Mouse (Mus musculus): ENCODE results near the gene Clpx.
"Not testable (repeated sequence)": the region's sequence is repeated elsewhere in the genome, so short reads cannot be mapped to it uniquely, and the experiment has no call there.

DNA sequence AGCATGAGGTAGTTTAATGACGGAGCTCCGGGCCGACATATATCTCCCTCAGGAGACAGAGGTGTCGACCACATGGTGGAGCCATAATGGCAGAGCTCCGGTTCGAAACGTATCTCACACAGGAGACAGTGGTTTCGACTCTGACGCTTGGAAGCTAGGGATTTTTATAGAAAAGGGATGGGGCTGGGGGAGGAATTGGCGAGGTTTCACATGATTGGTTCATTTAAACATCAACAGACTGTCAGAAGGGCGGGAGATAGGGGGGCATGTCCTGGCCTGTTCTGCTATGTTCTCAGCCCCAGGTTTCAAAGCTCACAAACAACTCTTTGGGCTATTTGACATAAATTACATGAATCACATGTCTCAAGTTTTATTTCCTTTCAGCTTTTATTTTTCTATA, 51.4 kb downstream of the Clpx start:
- not testable (repeated sequence) for TF ChIP-seq CTCF (IDR thresholded peaks at IDR 0.05; ENCODE audit: low read depth, low read length); GATA2 (IDR thresholded peaks at IDR 0.05; ENCODE audit: borderline replicate concordance, low read depth, low read length); TAL1 (conservative IDR thresholded peaks at IDR 0.05; ENCODE audit: low read depth, low read length); POLR2AphosphoS5 (IDR thresholded peaks at IDR 0.05; ENCODE audit: insufficient replicate concordance, low read depth, low read length)
